Mouse (Mus musculus) G1E (cell line): Measurements from ENCODE around the gene Gm45785.

Experiments used
- CTCF ChIP-seq: IDR thresholded peaks from 2 replicates; pipeline ENCODE4 v1.5.1; 2012; ENCODE audit warnings: low read depth, low read length, inconsistent platforms, mixed read lengths
- TAL1 ChIP-seq: conservative IDR thresholded peaks from 2 replicates; pipeline ENCODE4 v1.6.1; 2012; ENCODE audit warnings: low read depth, low read length, inconsistent platforms, mixed read lengths

- no peak for TF ChIP-seq TAL1
- no peak for TF ChIP-seq CTCF
Observed at GRCm38 (mm10) chr7:140877364-140877763, 21.2 kb upstream of the Gm45785 start.
